Mouse (Mus musculus) adrenal gland, postnatal 36 days (tissue): Measurements from ENCODE around the gene AY761185. TPM values are rescaled to one million over a fixed set of nuclear protein-coding genes. Genes with fewer than 3 reads are reported as not detected.
"Not testable (repeated sequence)": the region's sequence is repeated elsewhere in the genome, so short reads cannot be mapped to it uniquely, and the experiment has no call there.

Experiments used
- DNase-seq, 2 experiments: peaks; one replicate each; pipeline ENCODE4 v3.0.0; 2021; ENCODE audit warnings: mixed read lengths in 1 of 2
- long read RNA-seq, 2 experiments: library from polyadenylated mRNA; stranded (forward); transcript quantifications; one replicate each; pipeline ENCODE4 v2.0.0; 2021; ENCODE audit warnings: borderline sequencing depth in 2 of 2
- total RNA-seq, 2 experiments: library from RNA; stranded (reverse); gene quantifications; 2 replicates each; pipeline ENCODE4 v1.2.3; 2021

Gene AY761185
- not detected for total RNA-seq
- long read RNA-seq, experiment 1: 0 reads
- long read RNA-seq, experiment 2: 0 reads

DNA sequence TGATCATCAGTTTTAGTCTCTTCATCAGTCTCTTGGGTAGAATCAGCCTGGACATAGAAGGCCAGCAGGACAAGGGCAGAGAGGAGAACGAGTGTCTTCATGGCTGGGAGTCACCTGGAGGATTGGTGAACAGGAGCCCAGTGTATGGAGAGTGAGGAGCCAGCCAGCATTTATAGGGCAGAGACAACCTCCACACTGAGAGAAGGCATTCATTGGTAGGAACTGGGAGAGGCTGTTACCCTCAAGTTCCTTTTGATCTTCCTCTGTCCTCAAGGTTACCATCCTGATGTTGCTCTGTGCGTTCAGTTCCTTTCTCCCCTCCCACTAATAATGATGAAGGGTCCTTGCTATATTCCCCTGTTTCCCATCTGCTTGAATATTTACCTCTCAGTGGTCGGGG, at the start of gene AY761185:
AY761185 (minus strand) TSS at position 101 of the 400 bp plus-strand sequence.
- no peak for DNase-seq

DNA sequence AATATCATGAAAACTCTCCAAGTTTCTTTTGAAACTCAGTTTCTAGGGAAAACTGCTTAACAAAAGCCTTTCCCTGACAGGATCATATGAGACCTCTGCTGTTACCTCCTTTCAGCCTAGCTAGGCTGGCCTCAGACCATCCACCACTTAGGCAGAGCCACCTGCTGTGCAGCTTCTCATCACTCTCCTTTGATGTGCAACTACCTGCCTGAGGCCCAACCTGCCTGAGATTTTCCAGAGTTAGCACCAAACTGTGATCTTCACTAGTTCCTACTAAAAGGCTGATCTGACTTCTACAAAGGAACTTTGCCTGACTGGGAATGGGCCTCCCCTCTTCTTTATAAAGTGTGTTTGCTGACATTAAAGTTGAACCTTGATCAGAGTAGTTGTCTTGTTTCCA, 49.5 kb upstream of the AY761185 start:
- not testable (repeated sequence) for DNase-seq

DNA sequence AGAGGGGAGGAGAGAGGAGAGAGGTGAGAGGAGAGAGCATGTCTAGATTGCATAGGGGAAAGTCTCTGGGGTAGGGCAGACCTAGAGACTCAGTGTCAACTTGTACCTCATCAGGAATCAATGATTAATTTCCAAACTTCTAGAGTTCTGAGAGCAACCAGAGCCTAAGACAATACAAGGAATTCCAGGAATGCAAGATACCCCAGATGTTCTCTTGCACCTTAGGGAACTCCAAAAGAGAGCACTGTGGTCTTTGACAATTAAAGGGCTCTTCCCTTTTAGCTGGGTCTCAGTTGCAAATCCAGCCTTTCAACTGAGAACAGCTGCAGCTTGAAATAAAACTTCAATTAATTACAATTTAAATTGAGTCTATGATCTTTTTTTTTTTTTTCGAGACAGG, 35.3 kb upstream of the AY761185 start:
- DNase-seq: no peak

DNA sequence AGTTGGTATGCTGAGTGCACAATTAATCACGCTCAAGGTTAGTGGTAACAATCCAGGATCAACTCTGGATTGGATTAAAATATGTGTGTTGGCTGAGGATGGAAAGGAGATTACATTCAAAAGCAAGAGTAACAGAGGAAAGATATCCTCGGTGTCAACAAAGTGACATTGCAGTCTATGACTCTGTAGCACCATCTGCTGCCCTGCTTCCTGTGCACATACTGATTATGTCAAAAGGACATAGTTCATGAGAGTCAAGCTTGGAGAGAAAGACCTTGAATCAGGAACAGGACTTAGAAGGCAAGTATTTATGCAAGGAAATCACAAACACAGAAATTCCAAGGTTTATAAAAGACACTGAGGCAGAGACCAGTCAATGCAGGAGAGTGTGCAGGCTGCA, 20.0 kb upstream of the AY761185 start:
- DNase-seq: peak; percentile 40 to 57

DNA sequence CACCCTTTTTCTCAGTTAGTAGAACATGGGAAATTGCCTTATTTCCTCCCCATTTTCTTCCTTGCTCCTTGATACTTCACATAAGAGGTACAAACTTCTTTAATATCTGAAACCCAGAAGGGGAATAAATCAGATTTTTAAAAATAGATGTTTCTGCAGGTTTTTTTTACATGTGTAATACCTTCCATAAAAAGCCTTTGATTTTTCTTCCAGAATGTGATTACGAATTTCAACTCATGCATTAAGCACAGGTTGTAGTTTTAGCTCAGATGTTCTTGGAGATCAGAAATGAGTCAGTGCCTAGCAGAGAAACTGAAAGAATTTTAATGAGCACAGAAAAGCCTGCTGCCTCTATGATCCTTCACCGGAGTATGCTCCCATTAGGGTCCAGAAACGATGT, 22.5 kb downstream of the AY761185 start, which contains the start of gene Gm6040:
Gm6040 (minus strand) TSS at position 101 of the 400 bp plus-strand sequence.
- DNase-seq: no peak

DNA sequence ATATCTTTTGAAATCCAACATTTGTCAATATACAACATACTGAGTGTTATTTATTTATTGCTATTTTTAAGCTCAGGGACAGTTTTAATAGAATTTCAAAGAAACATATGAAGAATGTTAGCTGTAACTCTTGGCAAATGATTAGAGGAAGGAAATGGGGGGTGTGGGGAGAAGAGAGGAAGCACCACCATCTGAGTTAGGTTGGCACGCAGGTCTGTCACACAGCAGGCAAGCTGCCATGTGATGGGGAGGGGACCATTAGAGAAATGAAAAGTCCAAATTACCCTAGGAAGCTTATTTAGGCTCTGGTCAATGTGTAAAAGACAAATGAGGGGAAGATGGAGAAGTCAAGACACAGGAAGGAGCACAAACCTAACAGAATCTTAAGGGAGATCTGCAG, 32.2 kb downstream of the AY761185 start:
- DNase-seq: no peak

DNA sequence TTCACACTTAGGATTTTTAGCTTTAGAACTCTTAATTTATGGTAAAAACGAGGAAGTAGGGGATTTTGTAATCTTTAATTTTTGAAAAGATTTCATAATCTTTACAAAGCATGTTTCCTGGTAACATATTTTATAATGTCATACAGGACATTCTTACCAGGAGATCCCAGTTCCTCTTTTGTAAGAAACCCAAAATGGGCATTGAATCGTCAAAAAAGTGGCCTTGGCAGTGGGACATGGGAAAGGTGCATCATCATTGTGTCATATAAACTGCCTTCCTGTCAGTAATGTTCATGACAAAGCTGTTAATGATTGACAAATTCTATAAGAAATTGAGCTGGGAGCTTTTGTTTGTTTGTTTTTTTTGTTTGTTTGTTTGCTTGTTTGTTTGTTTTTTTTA, 36.3 kb downstream of the AY761185 start:
- DNase-seq: no peak

DNA sequence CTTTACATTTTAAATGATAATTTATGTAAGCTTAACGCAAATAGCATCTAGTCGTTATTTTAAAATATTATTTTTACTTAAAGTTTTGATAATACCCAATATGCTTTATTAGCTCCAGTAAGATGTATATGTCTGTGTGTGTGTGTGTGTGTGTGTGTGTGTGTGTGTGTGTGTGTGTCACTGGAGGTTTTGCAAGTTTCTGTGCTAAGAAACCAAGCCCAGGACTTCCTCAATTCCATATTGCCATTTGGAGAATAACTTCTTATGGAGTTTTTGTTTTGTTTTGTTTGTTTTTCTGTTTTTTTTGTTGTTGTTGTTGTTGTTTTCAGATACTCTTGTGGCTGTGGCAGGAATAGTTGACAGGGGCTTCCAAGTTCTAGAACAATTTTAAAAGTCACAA, 37.4 kb downstream of the AY761185 start:
- DNase-seq: no peak

DNA sequence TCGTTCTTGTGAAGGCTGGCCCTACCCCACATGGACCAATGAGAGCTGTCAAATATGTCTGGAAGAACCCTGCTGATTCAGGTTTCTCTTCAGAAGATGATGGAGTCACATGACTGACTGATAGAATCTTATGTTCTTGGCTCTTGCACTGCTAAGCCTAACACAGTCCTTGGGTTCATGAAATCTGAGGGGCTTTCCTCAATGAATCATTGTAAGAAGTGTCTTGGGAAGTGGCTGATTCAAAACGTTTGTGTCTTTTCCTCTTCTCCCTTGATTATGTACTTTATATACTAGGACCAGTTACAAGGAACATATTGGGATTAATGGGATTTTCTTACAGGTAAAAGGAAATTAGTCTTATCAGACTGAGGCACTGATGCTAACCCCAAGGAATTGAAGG, 42.0 kb downstream of the AY761185 start, which contains the start of gene Gm15056:
Gm15056 (minus strand) TSS at position 101 of the 400 bp plus-strand sequence.
- DNase-seq: no peak

Other genes starting within 250 kb of the AY761185 start
- gene Defb33, start 52.0 kb downstream of the AY761185 start, total RNA-seq: not detected
- not detected for gene Gm15056, start 42.1 kb downstream of the AY761185 start, total RNA-seq
- not detected for gene Gm6040, start 22.6 kb downstream of the AY761185 start, total RNA-seq
- not detected for gene Defa21, start 80.8 kb upstream of the AY761185 start, total RNA-seq
- gene Defa23, start 110.3 kb upstream of the AY761185 start, total RNA-seq: not detected
- not detected for gene Defa35, start 120.3 kb upstream of the AY761185 start, total RNA-seq
- gene Defa25, start 139.7 kb upstream of the AY761185 start, total RNA-seq: not detected
- gene Gm14851, start 151.3 kb upstream of the AY761185 start, total RNA-seq: not detected
- gene Defa30, start 189.9 kb upstream of the AY761185 start, total RNA-seq: not detected
- gene Defa22, start 217.6 kb upstream of the AY761185 start, total RNA-seq: not detected
- not detected for gene Defa31, start 246.9 kb upstream of the AY761185 start, total RNA-seq